Mouse (Mus musculus) midbrain, embryonic 14.5 days (tissue): ENCODE results near the gene Tbx6. TPM values are rescaled to one million over a fixed set of nuclear protein-coding genes. Genes with fewer than 3 reads are reported as not detected.

Source experiments
- ATAC-seq: fragments of 200-750 bp; cut with Nextera tagmentation; 2 replicates; pipeline ENCODE4 v1.8.0; 2017; ENCODE audit warnings: moderate number of reproducible peaks, moderate library complexity; ENCODE audit not compliant: low FRiP score, low TSS enrichment
- DNase-seq: peaks from one replicate; pipeline ENCODE4 v3.0.0-alpha.2; 2015
- H3K27ac ChIP-seq: fragments of 300-500 bp; sonication (generic); replicated peaks from 2 replicates; pipeline ENCODE4 v1.5.1; 2014; ENCODE audit warnings: mild to moderate bottlenecking, low read depth, low read length, moderate library complexity
- H3K27me3 ChIP-seq: fragments of 300-500 bp; sonication (generic); 2 replicates; pipeline ENCODE4 v1.6.1; 2014; ENCODE audit warnings: low read length, control low read depth, mixed read lengths; ENCODE audit not compliant: control insufficient read depth, insufficient read depth
- H3K36me3 ChIP-seq: fragments of 300-500 bp; sonication (generic); 2 replicates; pipeline ENCODE4 v1.6.1; 2014; ENCODE audit warnings: low read length, control low read depth; ENCODE audit not compliant: control insufficient read depth, insufficient read depth
- H3K4me1 ChIP-seq: fragments of 300-500 bp; sonication (generic); 2 replicates; pipeline ENCODE4 v1.6.1; 2014; ENCODE audit warnings: mild to moderate bottlenecking, antibody characterized with exemption, low read length, control low read depth; ENCODE audit not compliant: control insufficient read depth, insufficient read depth
- H3K4me2 ChIP-seq: fragments of 300-500 bp; sonication (generic); 2 replicates; pipeline ENCODE4 v1.6.1; 2014; ENCODE audit warnings: mild to moderate bottlenecking, low read length, moderate library complexity
- H3K4me3 ChIP-seq: fragments of 300-500 bp; sonication (generic); replicated peaks from 2 replicates; pipeline ENCODE4 v1.5.1; 2014; ENCODE audit warnings: low read depth, low read length
- H3K9ac ChIP-seq: fragments of 300-500 bp; sonication (generic); replicated peaks from 2 replicates; pipeline ENCODE4 v1.6.1; 2014; ENCODE audit warnings: mild to moderate bottlenecking, low read length, moderate library complexity
- H3K9me3 ChIP-seq: fragments of 300-500 bp; sonication (generic); 2 replicates; pipeline ENCODE4 v1.6.1; 2016; ENCODE audit warnings: low read length, control low read depth, mixed read lengths; ENCODE audit not compliant: control insufficient read depth
- WGBS: fragments of 180-500 bp; shearing (Covaris S2); extraction: QIAGEN DNeasy Blood & Tissue Kit; methylation state at CpG from one replicate; pipeline ENCODE4 v1.1.7; 2014; 5-methylcytosine and 5-hydroxymethylcytosine counted together
- polyA plus RNA-seq: library from polyadenylated mRNA; unstranded; fragments of >200 nt; fragmentation: Nextera tagmentation; extraction: Ambion mirVana; gene quantifications from 2 replicates; pipeline ENCODE4 v1.2.1, GENCODE M21; 2014

The Tbx6 gene
- polyA plus RNA-seq, 1 experiment from 2014 or later, result 0.22 TPM

- Histone ChIP-seq H3K9ac (peak overlapping the region; percentile 73), H3K4me3 (peak overlapping the region; percentile 67), H3K27me3 (no peaks in the 10 kb centered on the region), H3K4me2 (peak overlapping the region; percentile 66), H3K9me3 (no peaks in the 10 kb centered on the region), H3K4me1 (peaks cover 27% of the 10 kb centered on the region), H3K36me3 (peaks cover 17% of the 10 kb centered on the region), H3K27ac (peak overlapping the region; percentile 91)
- peak; percentile 46 for DNase-seq
- peak; percentile 16; the same call in 1 of the 2 replicates for ATAC-seq
- 7% methylated on average over 10 of the region's 10 CpGs for WGBS
Measured at GRCm38 (mm10) chr7:126823940-126824339, 42.7 kb downstream of the Tbx6 start.

- no peaks in the 10 kb centered on the region for H3K9me3 ChIP-seq
- peak overlapping the region; percentile 14; the same call in 1 of the 2 replicates for H3K9ac ChIP-seq
- no peak for ATAC-seq
- 24% methylated on average over 8 of the region's 8 CpGs for WGBS
- peaks cover 27% of the 10 kb centered on the region for H3K4me1 ChIP-seq
- no peaks in the 10 kb centered on the region for H3K27me3 ChIP-seq
- H3K27ac ChIP-seq, result no peak overlapping the region
- peaks cover 23% of the 10 kb centered on the region for H3K36me3 ChIP-seq
- H3K4me2 ChIP-seq, result peak overlapping the region; percentile 66
- peak overlapping the region; percentile 67; the same call in 1 of the 2 replicates for H3K4me3 ChIP-seq
- DNase-seq, result no peak
Measured at GRCm38 (mm10) chr7:126825403-126825802, 44.1 kb downstream of the Tbx6 start.

- Histone ChIP-seq H3K4me2 (peak overlapping the region; percentile 66), H3K9ac (no peak overlapping the region; the same call in 1 of the 2 replicates), H3K27me3 (no peaks in the 10 kb centered on the region), H3K4me1 (peaks cover 27% of the 10 kb centered on the region), H3K4me3 (no peak overlapping the region), H3K27ac (no peak overlapping the region), H3K36me3 (peaks cover 28% of the 10 kb centered on the region), H3K9me3 (no peaks in the 10 kb centered on the region)
- ATAC-seq (no peak), DNase-seq (no peak)
- 81% methylated on average over 5 of the region's 5 CpGs for WGBS
Measured at GRCm38 (mm10) chr7:126825952-126826351, 44.7 kb downstream of the Tbx6 start.

- Histone ChIP-seq H3K27me3 (no peaks in the 10 kb centered on the region), H3K36me3 (peaks cover 26% of the 10 kb centered on the region), H3K27ac (peak within 1 kb of the TSS; percentile 20; the same call in 1 of the 2 replicates), H3K4me2 (peak within 1 kb of the TSS; percentile 60), H3K4me3 (peak within 1 kb of the TSS; percentile 25), H3K4me1 (peaks cover 5% of the 10 kb centered on the region), H3K9ac (no peak within 1 kb of the TSS), H3K9me3 (no peaks in the 10 kb centered on the region)
- 57% methylated on average over 5 of the region's 5 CpGs for WGBS
- DNase-seq, result no peak
- ATAC-seq, result no peak
Measured at GRCm38 (mm10) chr7:126831539-126831938, 50.3 kb downstream of the Tbx6 start, which contains the start of gene 4930451I11Rik. TSS of gene 4930451I11Rik (minus strand) at chr7:126831639.

- H3K9me3 ChIP-seq, result no peaks in the 10 kb centered on the region
- no peaks in the 10 kb centered on the region for H3K27me3 ChIP-seq
- no peak overlapping the region for H3K9ac ChIP-seq
- H3K4me3 ChIP-seq, result peak overlapping the region; percentile 25
- ATAC-seq (peak; percentile 74), DNase-seq (peak; percentile 92)
- H3K4me1 ChIP-seq, result peaks cover 5% of the 10 kb centered on the region
- 0% methylated on average over 21 of the region's 21 CpGs for WGBS
- peak overlapping the region; percentile 60 for H3K4me2 ChIP-seq
- H3K36me3 ChIP-seq, result peaks cover 20% of the 10 kb centered on the region
- peak overlapping the region; percentile 20; the same call in 1 of the 2 replicates for H3K27ac ChIP-seq
Measured at GRCm38 (mm10) chr7:126832036-126832598, 50.8 kb downstream of the Tbx6 start.

- Histone ChIP-seq H3K4me2 (no peak overlapping the region), H3K36me3 (peaks cover 17% of the 10 kb centered on the region; the same call in 1 of the 2 replicates), H3K27me3 (no peaks in the 10 kb centered on the region), H3K27ac (no peak overlapping the region), H3K9me3 (no peaks in the 10 kb centered on the region), H3K9ac (no peak overlapping the region), H3K4me1 (peaks cover 5% of the 10 kb centered on the region), H3K4me3 (no peak overlapping the region)
- ATAC-seq (no peak), DNase-seq (no peak)
- 93% methylated on average over 1 of the region's 1 CpGs for WGBS
Measured at GRCm38 (mm10) chr7:126833294-126833693, 52.0 kb downstream of the Tbx6 start.

Other genes starting within 250 kb of the Tbx6 start
- 171 and 174 TPM in 2 replicates for gene Eif3c, start 215.1 kb upstream of the Tbx6 start, polyA plus RNA-seq
- 0.28 and 0.55 TPM in 2 replicates for gene Apobr, start 196.5 kb upstream of the Tbx6 start, polyA plus RNA-seq
- 26.5 and 27.7 TPM in 2 replicates for gene Cln3, start 195.7 kb upstream of the Tbx6 start, polyA plus RNA-seq
- not detected in 2 replicates for gene Il27, start 186.5 kb upstream of the Tbx6 start, polyA plus RNA-seq
- gene Nupr1, start 150.6 kb upstream of the Tbx6 start, polyA plus RNA-seq, result 0.84 and 5.8 TPM in 2 replicates
- gene Sgf29, start 132.2 kb upstream of the Tbx6 start, polyA plus RNA-seq, result 64.6 and 71.3 TPM in 2 replicates
- 0.38 and 2.6 TPM in 2 replicates for gene Sult1a1, start 105.1 kb upstream of the Tbx6 start, polyA plus RNA-seq
- gene Bola2, start 86.1 kb upstream of the Tbx6 start, polyA plus RNA-seq, result 128 and 164 TPM in 2 replicates
- gene Slx1b, start 85.7 kb upstream of the Tbx6 start, polyA plus RNA-seq, result 10.6 and 13.7 TPM in 2 replicates
- gene Coro1a, start 73.7 kb upstream of the Tbx6 start, polyA plus RNA-seq, result 95.0 and 115 TPM in 2 replicates
- 78.4 and 110 TPM in 2 replicates for gene Mapk3, start 21.9 kb upstream of the Tbx6 start, polyA plus RNA-seq
- gene Gdpd3, start 15.1 kb upstream of the Tbx6 start, polyA plus RNA-seq, result 2.0 and 3.4 TPM in 2 replicates
- gene Ypel3, start 4.5 kb upstream of the Tbx6 start, polyA plus RNA-seq, result 218 and 255 TPM in 2 replicates
- 210 and 212 TPM in 2 replicates for gene Ppp4c, start 11.0 kb downstream of the Tbx6 start, polyA plus RNA-seq
- gene Fam57b, start 16.2 kb downstream of the Tbx6 start, polyA plus RNA-seq, result 51.6 and 72.4 TPM in 2 replicates
- gene 4930451I11Rik, start 50.2 kb downstream of the Tbx6 start, polyA plus RNA-seq, result not detected in 2 replicates
- 9.7 and 15.3 TPM in 2 replicates for gene Doc2a, start 65.9 kb downstream of the Tbx6 start, polyA plus RNA-seq
- gene Hirip3, start 80.5 kb downstream of the Tbx6 start, polyA plus RNA-seq, result 8.0 and 12.8 TPM in 2 replicates
- 93.5 and 95.8 TPM in 2 replicates for gene Ino80e, start 80.9 kb downstream of the Tbx6 start, polyA plus RNA-seq
- gene Taok2, start 103.2 kb downstream of the Tbx6 start, polyA plus RNA-seq, result 39.0 and 39.5 TPM in 2 replicates
- 29.2 and 34.9 TPM in 2 replicates for gene Tmem219, start 141.4 kb downstream of the Tbx6 start, polyA plus RNA-seq
- 98.6 and 106 TPM in 2 replicates for gene Kctd13, start 147.4 kb downstream of the Tbx6 start, polyA plus RNA-seq
- gene Asphd1, start 168.1 kb downstream of the Tbx6 start, polyA plus RNA-seq, result 6.5 and 7.0 TPM in 2 replicates
- gene Sez6l2, start 169.1 kb downstream of the Tbx6 start, polyA plus RNA-seq, result 59.1 and 66.9 TPM in 2 replicates
- gene Cdipt, start 194.4 kb downstream of the Tbx6 start, polyA plus RNA-seq, result 101 and 106 TPM in 2 replicates
- gene Cdiptos, start 194.6 kb downstream of the Tbx6 start, polyA plus RNA-seq, result 1.1 and 1.3 TPM in 2 replicates
- gene Mvp, start 233.1 kb downstream of the Tbx6 start, polyA plus RNA-seq, result 1.7 and 3.1 TPM in 2 replicates
- not detected in 2 replicates for gene Pagr1b, start 235.0 kb downstream of the Tbx6 start, polyA plus RNA-seq
- 21.2 and 38.3 TPM in 2 replicates for gene Pagr1a, start 235.9 kb downstream of the Tbx6 start, polyA plus RNA-seq
- gene Gm42742, start 239.6 kb downstream of the Tbx6 start, polyA plus RNA-seq, result 53.4 and 64.6 TPM in 2 replicates
- gene Prrt2, start 239.7 kb downstream of the Tbx6 start, polyA plus RNA-seq, result 21.8 and 28.9 TPM in 2 replicates
- gene Maz, start 245.6 kb downstream of the Tbx6 start, polyA plus RNA-seq, result 68.3 and 80.8 TPM in 2 replicates